Mouse (Mus musculus) heart, adult 2 months (tissue): ENCODE results near the gene Aqp3.

ENCODE experiments used
- CTCF ChIP-seq: fragments of 200-600 bp; IDR thresholded peaks from 2 replicates; pipeline ENCODE4 v1.8.1; 2022; ENCODE audit warnings: antibody characterized with exemption, mild to moderate bottlenecking, moderate library complexity
- POLR2A ChIP-seq: fragments of 200-500 bp; IDR thresholded peaks from 2 replicates; pipeline ENCODE4 v1.6.1; 2011; ENCODE audit warnings: mild to moderate bottlenecking, low read depth, low read length, control low read depth; ENCODE audit not compliant: insufficient read depth

GRCm38 (mm10) chr4:41129406-41129805, 31.4 kb upstream of the Aqp3 start:
- peak; percentile 92 for TF ChIP-seq CTCF
- no peak for TF ChIP-seq POLR2A
